Mouse (Mus musculus) heart, embryonic 14.5 days (tissue): ENCODE results near the gene Tigd4. TPM values are rescaled to one million over a fixed set of nuclear protein-coding genes. Genes with fewer than 3 reads are reported as not detected.

Source experiments
- ATAC-seq: fragments of 200-750 bp; cut with Nextera tagmentation; 2 replicates; pipeline ENCODE4 v1.8.0; 2017; ENCODE audit warnings: low read depth, moderate TSS enrichment; ENCODE audit not compliant: insufficient number of reproducible peaks, insufficient read depth, low FRiP score
- H3K27ac ChIP-seq, 2 experiments: fragments of 200-500 bp in 1 of 2; fragments of 300-500 bp in 1 of 2; sonication (generic) in 1 of 2; replicated peaks in 1 of 2; 2 replicates each; pipeline ENCODE4 v1.5.1; 2012 to 2014; ENCODE audit warnings: low read depth in 2 of 2, low read length in 2 of 2, control low read depth in 1 of 2, mild to moderate bottlenecking in 1 of 2, mixed read lengths in 1 of 2; ENCODE audit not compliant: control insufficient read depth in 1 of 2, insufficient read depth in 1 of 2
- H3K27me3 ChIP-seq: fragments of 300-500 bp; sonication (generic); 2 replicates; pipeline ENCODE4 v1.6.1; 2014; ENCODE audit warnings: mild to moderate bottlenecking, low read length, control low read depth; ENCODE audit not compliant: control insufficient read depth, insufficient read depth
- H3K36me3 ChIP-seq: fragments of 300-500 bp; sonication (generic); 2 replicates; pipeline ENCODE4 v1.6.1; 2014; ENCODE audit warnings: mild to moderate bottlenecking, control low read depth, low read length, mixed read lengths; ENCODE audit not compliant: control insufficient read depth, insufficient read depth
- H3K4me1 ChIP-seq, 2 experiments: fragments of 200-500 bp in 1 of 2; fragments of 300-500 bp in 1 of 2; sonication (generic) in 1 of 2; 2 replicates each; pipeline ENCODE4 v1.6.1; 2012 to 2014; ENCODE audit warnings: low read length in 2 of 2, control low read depth in 1 of 2, mixed read lengths in 1 of 2; ENCODE audit not compliant: control insufficient read depth in 2 of 2, insufficient read depth in 2 of 2
- H3K4me2 ChIP-seq: fragments of 300-500 bp; sonication (generic); 2 replicates; pipeline ENCODE4 v1.6.1; 2014; ENCODE audit warnings: mild to moderate bottlenecking, low read length
- H3K4me3 ChIP-seq, 2 experiments: fragments of 200-500 bp in 1 of 2; fragments of 300-500 bp in 1 of 2; sonication (generic) in 1 of 2; 2 replicates each; pipeline ENCODE4 v1.5.1; 2012 to 2014; ENCODE audit warnings: low read length in 2 of 2, mild to moderate bottlenecking in 2 of 2, control low read depth in 1 of 2, low read depth in 1 of 2, moderate library complexity in 1 of 2; ENCODE audit not compliant: control insufficient read depth in 1 of 2, insufficient read depth in 1 of 2
- H3K9ac ChIP-seq: fragments of 300-500 bp; sonication (generic); 2 replicates; pipeline ENCODE4 v1.6.1; 2014; ENCODE audit warnings: mild to moderate bottlenecking, low read length
- H3K9me3 ChIP-seq: fragments of 300-500 bp; sonication (generic); 2 replicates; pipeline ENCODE4 v1.6.1; 2016; ENCODE audit warnings: low read length, control low read depth; ENCODE audit not compliant: control insufficient read depth
- WGBS: fragments of 180-500 bp; shearing (Covaris S2); extraction: QIAGEN DNeasy Blood & Tissue Kit; methylation state at CpG from one replicate; pipeline ENCODE4 v1.1.7; 2014; 5-methylcytosine and 5-hydroxymethylcytosine counted together
- polyA plus RNA-seq: library from polyadenylated mRNA; unstranded; fragments of >200 nt; fragmentation: Nextera tagmentation; extraction: Ambion mirVana; gene quantifications from 2 replicates; pipeline ENCODE4 v1.2.1, GENCODE M21; 2014

The Tigd4 gene
- polyA plus RNA-seq, 1 experiment from 2014 or later: 0.26 TPM

GRCm38 (mm10) chr3:84595677-84596234 is 2.4 kb downstream of the Tigd4 start:
- 46% methylated on average over 5 of the region's 5 CpGs for WGBS
- Histone ChIP-seq H3K4me2 (peak overlapping the region; percentile 64), H3K4me3 (peak overlapping the region in 1 of 2 experiments; percentile 39; a peak in 2 of 4 replicates), H3K27ac (no peak overlapping the region), H3K36me3 (no peaks in the 10 kb centered on the region), H3K9ac (no peak overlapping the region), H3K4me1 (peaks cover 2 to 12% of the 10 kb centered on the region in 2 experiments; a peak in 3 of 4 replicates), H3K27me3 (peaks cover 4% of the 10 kb centered on the region; the same call in 1 of the 2 replicates), H3K9me3 (no peaks in the 10 kb centered on the region)
- ATAC-seq: no peak

- no peak overlapping the region for H3K9ac ChIP-seq
- H3K4me2 ChIP-seq: no peak overlapping the region
- H3K4me1 ChIP-seq: peaks cover 2 to 6% of the 10 kb centered on the region in 2 experiments; a peak in 3 of 4 replicates
- H3K27ac ChIP-seq: no peak overlapping the region
- 84% methylated on average over 6 of the region's 6 CpGs for WGBS
- no peaks in the 10 kb centered on the region for H3K36me3 ChIP-seq
- ATAC-seq: no peak
- H3K4me3 ChIP-seq: no peak overlapping the region
- peaks cover 4% of the 10 kb centered on the region; the same call in 1 of the 2 replicates for H3K27me3 ChIP-seq
- H3K9me3 ChIP-seq: no peaks in the 10 kb centered on the region
These were observed 4.8 kb downstream of the Tigd4 start for GRCm38 (mm10) chr3:84597996-84598734.

- Histone ChIP-seq H3K27ac (no peak overlapping the region), H3K9ac (no peak overlapping the region), H3K4me2 (no peak overlapping the region), H3K4me1 (peaks cover 0 to 2% of the 10 kb centered on the region in 2 experiments; a peak in 1 of 4 replicates), H3K4me3 (no peak overlapping the region), H3K9me3 (no peaks in the 10 kb centered on the region), H3K36me3 (no peaks in the 10 kb centered on the region), H3K27me3 (peaks cover 4% of the 10 kb centered on the region; the same call in 1 of the 2 replicates)
- ATAC-seq: no peak
- WGBS: 72% methylated on average over 6 of the region's 6 CpGs
These were observed 5.4 kb downstream of the Tigd4 start for GRCm38 (mm10) chr3:84598756-84599155.

- Histone ChIP-seq H3K4me2 (no peak overlapping the region), H3K9ac (no peak overlapping the region), H3K9me3 (peaks cover 4% of the 10 kb centered on the region; the same call in 1 of the 2 replicates), H3K36me3 (no peaks in the 10 kb centered on the region), H3K27ac (no peak overlapping the region), H3K4me1 (no peaks in the 10 kb centered on the region), H3K4me3 (no peak overlapping the region), H3K27me3 (no peaks in the 10 kb centered on the region)
- WGBS: 82% methylated on average over 9 of the region's 9 CpGs
- no peak for ATAC-seq
These were observed 8.6 kb downstream of the Tigd4 start for GRCm38 (mm10) chr3:84601870-84602495.

GRCm38 (mm10) chr3:84602759-84603158 is 9.4 kb downstream of the Tigd4 start:
- peaks cover 4% of the 10 kb centered on the region; the same call in 1 of the 2 replicates for H3K9me3 ChIP-seq
- ATAC-seq: no peak
- H3K4me2 ChIP-seq: no peak overlapping the region
- no peaks in the 10 kb centered on the region for H3K4me1 ChIP-seq
- 86% methylated on average over 2 of the region's 2 CpGs for WGBS
- H3K27ac ChIP-seq: no peak overlapping the region
- no peaks in the 10 kb centered on the region for H3K36me3 ChIP-seq
- no peaks in the 10 kb centered on the region for H3K27me3 ChIP-seq
- no peak overlapping the region for H3K9ac ChIP-seq
- no peak overlapping the region for H3K4me3 ChIP-seq

- Histone ChIP-seq H3K4me1 (no peaks in the 10 kb centered on the region), H3K4me2 (no peak overlapping the region), H3K4me3 (no peak overlapping the region), H3K36me3 (no peaks in the 10 kb centered on the region), H3K9me3 (peaks cover 4% of the 10 kb centered on the region; the same call in 1 of the 2 replicates), H3K27me3 (no peaks in the 10 kb centered on the region), H3K27ac (no peak overlapping the region), H3K9ac (no peak overlapping the region)
- no peak for ATAC-seq
- 45% methylated on average over 9 of the region's 9 CpGs for WGBS
These were observed 9.8 kb downstream of the Tigd4 start for GRCm38 (mm10) chr3:84603212-84603611.

GRCm38 (mm10) chr3:84610183-84610710 is 16.9 kb downstream of the Tigd4 start:
- Histone ChIP-seq H3K4me3 (no peak overlapping the region), H3K27ac (no peak overlapping the region), H3K9ac (no peak overlapping the region), H3K4me2 (no peak overlapping the region), H3K9me3 (peaks cover 10% of the 10 kb centered on the region; the same call in 1 of the 2 replicates), H3K27me3 (no peaks in the 10 kb centered on the region), H3K36me3 (no peaks in the 10 kb centered on the region), H3K4me1 (no peaks in the 10 kb centered on the region)
- 84% methylated on average over 9 of the region's 9 CpGs for WGBS
- no peak for ATAC-seq
